Mouse (Mus musculus) bone marrow macrophage, adult 2 months (primary cell): ENCODE results near the gene Olfr773.
"Not testable (repeated sequence)": the region's sequence is repeated elsewhere in the genome, so short reads cannot be mapped to it uniquely, and the experiment has no call there.

Source experiments
- CTCF ChIP-seq: IDR thresholded peaks from 2 replicates; pipeline ENCODE4 v1.5.1; 2012; ENCODE audit warnings: low read depth, mild to moderate bottlenecking, low read length, moderate library complexity
- POLR2A ChIP-seq: IDR thresholded peaks from 2 replicates; pipeline ENCODE4 v1.6.1; 2012; ENCODE audit warnings: mild to moderate bottlenecking, low read depth, low read length, borderline replicate concordance

DNA sequence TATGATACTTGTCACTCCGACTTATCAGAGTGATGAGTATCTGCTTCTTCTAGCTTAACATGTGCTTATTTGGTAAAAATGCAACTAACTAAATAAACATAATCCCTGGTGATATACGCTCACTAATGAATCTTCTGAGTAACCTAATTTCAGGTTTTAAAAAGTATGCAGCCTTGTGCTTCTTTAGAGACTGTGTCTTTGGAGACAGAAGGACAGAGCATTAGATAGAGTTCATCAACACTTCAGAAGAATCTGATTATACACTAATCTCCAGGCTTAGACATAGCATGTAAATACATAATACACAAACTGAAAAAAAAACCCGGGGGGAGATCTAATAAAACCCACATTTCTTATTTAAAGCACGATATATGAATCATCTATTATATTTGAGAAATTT, 9.4 kb downstream of the Olfr773 start, which contains the start of gene Olfr772:
- not testable (repeated sequence) for TF ChIP-seq CTCF, POLR2A
